Mouse (Mus musculus) mature B cell (primary cell): ENCODE results near the gene H3f3b.

ENCODE experiments used
- in situ Hi-C: fragments of 300-500 bp; cut with MboI; formaldehyde crosslinking; loops from 2 replicates; pipeline ENCODE4 v1.14.3; 2019

H3f3b gene

DNA sequence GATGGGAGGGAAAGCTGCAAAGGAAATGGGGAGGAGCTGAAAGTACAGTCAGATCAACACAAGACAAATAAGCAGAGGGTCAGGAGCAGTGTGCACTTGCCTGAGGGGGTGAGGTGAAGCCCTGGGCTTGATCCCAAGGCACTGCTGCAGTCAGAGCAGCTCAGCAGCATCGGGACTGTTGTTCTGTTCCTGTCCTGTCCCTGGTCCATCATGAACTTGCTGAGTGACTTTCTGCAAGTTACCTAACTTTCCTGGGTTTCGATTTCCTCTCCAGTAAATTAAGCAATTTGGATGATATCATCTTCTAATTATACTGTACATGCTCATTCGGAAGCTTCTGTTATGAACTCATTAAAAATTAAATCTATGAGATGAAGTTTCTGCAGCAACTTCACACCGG, at the start of gene H3f3b:
TSS of gene H3f3b (minus strand) at position 207 of the 400 bp plus-strand sequence.
- in situ Hi-C loops: no loop called here

DNA sequence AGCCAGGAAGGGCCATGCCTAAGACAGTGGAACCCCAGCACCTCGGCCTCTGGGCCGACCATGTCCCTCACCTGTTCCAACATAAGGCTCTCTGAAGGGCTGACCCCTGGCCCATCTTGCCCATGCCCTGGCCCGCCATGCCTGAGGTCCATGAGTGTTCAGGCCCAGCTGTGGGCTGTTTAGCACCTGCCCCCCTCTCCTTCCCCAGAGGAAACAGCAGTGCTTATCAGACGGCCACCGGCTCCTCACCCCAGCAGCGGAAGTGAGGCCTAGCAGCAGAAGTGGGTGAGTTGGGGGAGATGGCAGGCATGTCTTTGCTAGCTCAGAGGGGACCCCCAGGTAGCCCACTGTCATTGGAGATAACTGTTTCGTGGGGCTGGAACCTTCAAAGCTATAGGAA, 49.1 kb upstream of the H3f3b start:
- in situ Hi-C loops: no loop called here

DNA sequence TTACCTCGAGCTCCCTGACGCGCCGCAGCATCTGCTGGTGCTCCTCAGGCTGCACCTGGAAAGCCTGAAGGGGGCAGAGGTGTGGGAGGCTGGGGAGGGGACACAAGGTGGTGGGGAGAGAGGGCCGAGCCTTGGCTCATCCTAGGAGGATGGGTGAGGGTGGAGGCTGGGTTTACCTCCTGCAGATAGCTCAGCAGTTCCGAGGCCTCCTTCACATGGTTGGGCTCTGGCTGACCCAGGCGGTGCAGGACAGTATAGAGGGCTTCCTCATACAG, 48.4 kb upstream of the H3f3b start:
- in situ Hi-C loops: no loop called here

DNA sequence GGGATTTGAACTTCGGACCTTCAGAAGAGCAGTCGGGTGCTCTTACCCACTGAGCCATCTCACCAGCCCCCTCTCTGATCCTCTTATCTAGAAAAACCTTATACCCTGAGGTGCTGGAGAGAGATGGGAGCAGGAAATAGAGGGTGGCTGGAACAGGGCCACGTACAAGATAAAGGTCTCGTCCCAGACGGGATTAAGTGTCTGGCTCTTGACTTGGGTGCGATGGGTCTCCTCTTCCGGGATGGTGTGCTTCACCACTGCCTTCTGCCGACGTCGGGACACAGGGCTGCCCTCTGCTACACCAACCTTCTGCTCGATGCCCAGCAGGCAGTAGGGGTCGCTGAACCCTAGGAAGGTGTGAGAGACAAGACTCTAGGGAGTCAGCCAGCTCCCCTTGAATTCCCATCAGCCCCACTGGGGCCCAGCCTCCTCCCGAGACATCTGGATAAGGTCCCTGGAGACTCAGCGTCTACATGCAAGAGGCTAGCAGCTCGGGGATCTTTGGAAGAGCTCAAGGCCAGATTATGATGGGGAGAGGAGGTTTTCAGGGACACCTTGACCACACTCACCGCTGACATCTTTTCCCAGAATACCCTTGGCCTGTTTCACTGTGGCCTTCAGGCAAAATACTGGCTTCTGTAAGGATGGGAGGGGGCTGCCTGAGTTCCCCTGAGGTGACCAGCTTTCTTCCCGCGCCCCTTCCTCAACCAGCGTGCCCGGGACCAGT, 47.9 kb upstream of the H3f3b start:
- in situ Hi-C loops: no loop called here

DNA sequence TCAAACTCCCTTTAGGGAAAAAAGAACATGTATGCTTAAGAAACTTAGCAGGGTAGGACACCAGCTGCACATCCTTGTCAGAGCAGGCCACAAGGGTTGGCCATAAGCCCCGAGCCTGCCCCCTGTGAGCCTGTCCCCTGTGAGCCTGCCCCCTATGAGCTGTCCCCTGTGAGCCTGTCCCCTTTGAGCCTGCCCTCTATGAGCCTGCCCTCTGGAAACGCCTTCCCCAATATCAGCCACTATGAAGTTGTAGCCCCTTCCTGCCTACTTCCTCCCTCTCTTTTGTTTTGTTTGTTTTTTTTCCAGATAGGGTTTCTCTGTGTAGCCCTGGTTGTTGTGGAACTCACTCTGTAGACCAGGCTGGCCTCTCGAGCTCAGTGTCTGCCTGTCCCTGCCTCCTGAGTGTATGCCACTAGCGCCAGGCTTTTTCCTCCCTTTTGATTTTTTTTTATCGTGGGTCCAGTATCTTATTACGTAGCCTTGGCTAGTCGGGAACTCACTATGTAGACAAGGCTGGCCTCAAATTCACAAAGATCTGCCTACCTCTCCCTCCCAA, 46.8 kb upstream of the H3f3b start:
- in situ Hi-C loops: no loop called here

DNA sequence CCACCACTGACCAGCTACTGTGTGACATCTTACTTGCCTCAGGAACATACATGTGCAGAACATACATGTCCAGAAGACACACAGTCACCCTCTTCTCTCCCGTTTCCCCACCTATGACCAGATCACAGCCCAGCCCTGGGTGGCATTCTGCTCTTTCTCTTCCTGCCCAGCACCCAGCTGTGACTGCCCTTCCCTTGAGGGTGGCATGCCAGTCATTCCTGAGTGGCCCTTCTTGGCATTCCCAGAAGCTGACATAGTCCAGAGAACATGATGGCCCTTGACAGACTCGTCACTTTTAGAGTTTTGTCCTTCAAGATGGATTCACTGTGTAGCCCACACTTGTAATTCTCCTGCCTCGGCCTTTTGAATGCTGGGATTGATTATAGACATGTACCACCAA, 44.8 kb upstream of the H3f3b start:
- in situ Hi-C loops: no loop called here

DNA sequence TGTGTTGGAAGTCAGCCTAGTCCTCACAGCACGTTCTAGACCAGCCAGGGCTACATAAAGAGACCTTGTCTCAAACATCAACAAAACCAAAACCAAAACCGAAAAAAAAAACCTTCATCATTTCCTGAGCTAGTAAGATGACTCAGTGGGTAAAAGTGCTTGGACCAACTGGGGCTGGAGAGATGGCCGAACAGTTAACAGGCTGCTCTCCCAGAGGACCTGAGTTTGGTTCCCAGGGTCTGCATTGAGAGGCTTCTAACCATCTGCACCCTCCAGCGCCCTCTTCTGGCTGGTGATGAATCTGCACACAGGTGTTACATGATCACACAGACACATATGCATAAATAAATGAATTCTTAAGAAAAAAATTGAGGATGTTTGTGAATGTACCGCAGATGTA, 43.7 kb upstream of the H3f3b start:
- in situ Hi-C loops: no loop called here

DNA sequence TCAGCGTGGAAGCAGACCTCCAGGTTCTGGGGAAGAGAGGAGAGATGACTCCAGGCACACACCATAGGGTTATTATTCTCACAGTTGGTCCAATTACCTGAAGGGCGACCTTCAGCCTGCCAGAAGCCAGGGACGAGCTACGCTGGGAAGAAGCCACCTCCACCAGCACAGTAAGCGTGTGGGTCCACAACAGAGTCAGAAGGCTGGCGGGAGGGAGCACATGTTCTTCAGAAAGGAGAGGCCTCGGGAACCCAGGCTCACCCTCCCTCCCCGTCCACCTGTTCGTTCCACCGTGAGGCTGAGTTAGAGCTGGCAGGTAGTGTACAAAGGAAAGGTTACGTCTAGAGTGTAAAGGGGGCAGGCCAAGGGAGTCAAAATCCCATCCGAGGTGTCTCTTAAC, 37.6 kb upstream of the H3f3b start:
- in situ Hi-C loops: no loop called here

DNA sequence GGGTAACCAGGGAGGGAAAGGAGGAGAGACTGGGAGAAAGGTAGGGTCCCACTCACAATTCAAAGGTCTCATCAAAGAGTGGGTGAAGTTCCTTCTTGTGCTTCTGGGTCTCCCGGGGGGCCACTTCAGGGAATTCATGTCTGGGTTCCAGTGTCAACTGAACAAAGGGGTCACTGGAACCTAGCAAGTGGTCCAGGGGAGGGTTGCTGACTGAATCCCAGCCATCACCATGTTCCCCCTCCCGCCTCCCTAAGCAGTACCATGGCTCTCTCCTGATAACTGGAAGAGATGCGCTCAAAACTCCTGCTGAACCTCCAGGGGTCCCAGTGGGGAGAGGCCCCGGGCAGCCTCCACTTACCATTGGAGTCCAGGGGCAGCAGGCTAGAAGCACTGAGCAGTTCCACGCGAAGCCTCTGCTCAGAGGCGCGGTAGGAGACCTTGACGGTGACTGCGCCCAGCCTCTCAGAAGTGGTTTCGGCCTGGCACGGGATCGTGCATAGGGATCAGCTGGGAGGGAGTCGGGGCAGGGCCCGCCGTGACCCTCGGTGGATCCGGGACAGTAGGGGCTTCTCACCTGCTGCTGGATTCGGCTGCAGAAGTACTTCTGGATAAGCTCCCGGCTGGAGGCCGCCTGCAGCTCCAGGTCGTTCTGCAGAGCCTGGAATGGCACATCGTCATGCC, 36.6 kb upstream of the H3f3b start:
- in situ Hi-C loops: no loop called here

DNA sequence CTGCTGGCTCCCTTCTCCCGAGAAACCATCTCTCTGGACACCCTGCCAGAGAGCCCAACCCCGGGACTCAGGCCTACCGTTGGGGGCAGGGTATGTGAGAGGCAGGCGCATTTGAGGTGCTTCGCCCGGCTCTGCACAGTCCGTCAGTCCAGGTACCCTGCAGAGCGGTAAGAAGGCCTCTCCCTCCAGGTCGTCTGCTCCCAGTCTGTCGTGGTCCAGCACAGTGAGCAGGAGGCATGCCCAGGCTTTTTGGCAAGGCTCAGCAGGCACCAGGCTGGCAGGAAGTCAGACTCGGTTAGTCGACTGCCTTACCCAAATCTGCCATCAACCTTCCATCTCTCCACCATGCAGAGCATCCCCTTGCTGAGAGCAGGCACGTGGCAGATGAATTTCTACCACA, 35.8 kb upstream of the H3f3b start:
- in situ Hi-C loops: no loop called here

DNA sequence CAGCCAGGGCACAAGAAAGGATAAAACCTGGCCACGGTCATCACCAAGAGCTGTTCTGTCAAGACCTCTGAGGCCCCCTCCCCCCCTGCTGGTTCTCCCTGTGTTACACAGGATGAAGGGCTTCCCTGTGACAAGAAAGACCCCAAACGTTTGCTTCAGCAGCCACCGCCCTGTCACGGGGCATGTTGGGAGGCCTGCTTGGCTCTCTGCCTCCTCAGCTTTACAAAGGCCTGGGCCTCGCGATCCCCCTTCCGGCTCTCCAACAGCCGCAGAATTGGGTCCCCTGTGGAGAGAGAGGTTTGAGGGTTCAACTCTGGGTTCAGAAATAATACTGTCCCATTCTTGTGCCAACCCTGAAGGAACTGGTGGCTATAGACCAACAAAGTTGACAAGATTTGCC, 34.8 kb upstream of the H3f3b start:
- in situ Hi-C loops: no loop called here

DNA sequence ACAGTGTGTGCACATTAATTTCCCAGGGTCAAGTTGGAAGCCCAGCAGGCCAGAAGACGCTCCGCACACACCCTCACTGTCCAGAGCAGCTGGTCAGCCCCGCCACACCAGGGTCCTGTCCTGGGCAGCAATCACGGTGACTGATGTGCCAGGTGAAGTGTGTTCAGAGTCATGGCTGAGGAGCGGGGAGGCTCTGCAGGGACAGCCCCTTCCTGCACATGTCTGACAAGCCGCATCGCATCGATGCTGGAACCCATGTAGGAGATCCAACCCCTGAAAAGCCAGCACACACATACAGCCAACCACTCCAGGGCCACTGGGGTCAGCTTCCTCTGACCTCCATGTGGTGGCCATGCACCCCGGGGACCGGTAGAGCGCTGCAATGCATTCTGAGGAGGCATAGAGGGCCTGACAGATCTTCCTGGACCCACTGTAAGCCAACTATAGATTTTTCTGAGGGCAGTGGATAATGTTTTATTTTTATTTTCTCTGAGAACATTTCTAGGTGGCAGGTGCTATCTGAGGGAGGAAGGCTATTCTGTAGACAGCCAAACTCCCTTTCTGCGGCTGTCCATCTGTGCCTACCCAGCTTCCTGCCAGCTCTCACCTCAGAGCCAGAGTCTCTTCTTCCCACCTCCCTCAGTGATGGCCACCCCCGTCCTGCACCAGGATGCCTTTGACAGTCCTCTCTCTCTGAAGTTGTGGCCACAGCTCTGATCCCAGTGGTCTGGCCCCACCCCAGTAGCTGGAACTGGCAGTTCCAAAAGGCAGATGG, 34.1 kb upstream of the H3f3b start:
- in situ Hi-C loops: no loop called here

DNA sequence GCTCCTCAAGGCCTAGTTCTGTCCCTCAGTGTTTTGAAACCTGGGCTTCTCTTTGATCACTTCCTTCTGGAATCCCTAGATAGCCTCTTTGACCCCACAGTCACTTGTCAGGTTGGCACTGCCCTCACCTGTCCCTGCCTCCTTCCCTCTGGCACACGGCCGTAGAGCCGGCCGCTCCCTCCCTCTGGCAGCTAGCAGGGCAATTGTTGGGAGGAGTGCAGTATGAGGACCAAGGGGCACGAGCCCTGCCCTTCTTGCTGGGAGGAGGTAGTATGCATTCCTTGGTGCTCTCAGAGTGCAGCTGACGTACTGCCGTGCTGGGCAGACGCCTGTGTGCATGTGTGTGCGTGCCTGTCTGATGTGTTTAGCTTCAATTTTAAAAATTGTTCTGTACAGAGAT, 32.8 kb upstream of the H3f3b start:
- in situ Hi-C loops: no loop called here

DNA sequence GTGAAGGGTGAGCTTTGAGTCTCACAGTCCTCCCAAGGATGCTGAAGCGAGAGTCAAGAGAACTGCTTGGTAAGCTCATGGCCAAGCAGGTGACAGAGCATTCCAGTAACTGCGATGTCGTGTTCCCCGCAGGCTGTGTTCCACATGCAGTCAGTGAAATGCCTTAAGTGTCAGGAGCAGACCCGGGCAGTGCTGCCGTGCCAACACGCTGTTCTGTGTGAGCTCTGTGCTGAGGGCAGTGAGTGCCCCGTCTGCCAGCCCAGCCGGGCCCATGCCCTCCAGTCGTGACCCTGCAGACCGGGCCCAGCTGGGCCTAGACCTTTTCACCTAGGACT, 31.9 kb upstream of the H3f3b start:
- in situ Hi-C loops: no loop called here

DNA sequence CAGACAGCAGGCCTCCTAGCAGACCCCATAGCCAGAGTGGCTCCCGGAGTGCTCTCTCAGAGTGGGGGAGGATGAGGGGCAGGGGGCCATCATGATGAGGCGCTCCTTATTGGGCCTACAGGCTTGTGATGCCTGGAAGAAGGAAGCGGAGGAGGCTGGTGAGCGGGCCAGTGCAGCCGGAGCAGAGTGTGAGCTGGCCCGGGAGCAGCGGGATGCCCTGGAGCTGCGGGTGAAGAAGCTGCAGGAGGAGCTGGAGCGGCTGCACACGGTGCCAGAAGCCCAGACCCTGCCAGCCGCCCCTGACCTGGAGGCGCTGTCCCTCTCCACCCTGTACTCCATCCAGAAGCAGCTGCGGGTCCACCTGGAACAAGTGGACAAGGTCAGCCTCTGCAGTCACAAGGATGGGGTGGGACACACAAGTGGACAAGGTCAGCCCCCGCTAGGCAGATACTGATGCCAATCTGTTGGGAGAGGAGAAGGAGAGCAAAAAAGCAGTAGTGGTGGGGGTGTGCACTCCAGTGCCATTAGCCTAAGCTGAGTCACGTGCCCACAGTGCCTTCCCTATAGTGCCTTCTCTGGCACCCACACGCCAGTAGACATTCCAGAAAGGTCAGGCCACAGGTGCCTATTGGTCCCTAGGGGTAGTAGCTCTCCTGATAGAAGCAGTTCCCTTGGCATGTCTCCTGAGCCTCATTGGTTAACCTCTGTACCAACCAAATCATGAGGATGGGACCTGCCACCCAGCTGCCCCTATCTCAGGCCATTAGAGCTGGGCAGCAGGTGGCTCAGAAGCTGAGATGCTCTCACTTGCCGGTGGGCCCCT, 31.3 kb upstream of the H3f3b start:
- in situ Hi-C loops: no loop called here

DNA sequence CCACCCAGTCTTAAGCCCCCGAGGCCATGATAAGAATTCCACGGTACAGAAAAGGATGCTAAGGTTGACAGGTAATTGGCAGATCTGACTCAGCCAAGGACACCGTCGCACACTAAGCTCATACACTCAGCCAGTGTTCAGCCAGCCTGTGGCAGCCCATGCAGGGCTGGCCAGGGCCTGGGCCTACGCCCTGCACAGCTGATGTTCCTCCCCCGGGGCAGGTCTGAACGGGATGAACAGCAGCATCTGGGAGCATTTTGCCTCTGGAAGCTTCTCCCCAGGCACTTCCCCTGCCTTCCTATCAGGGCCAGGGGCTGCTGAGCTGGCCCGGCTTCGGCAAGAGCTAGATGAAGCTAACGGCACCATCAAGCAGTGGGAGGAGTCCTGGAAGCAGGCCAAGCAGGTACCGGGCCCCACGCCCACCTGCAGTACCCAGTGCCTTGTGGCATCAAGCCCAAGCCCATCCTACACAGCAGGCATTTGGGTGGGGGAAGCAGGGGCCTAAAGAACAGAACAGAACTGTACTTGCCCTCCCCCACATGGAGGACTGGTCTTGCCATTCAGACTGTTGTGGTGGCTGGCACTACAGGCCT, 30.4 kb upstream of the H3f3b start:
- in situ Hi-C loops: no loop called here

DNA sequence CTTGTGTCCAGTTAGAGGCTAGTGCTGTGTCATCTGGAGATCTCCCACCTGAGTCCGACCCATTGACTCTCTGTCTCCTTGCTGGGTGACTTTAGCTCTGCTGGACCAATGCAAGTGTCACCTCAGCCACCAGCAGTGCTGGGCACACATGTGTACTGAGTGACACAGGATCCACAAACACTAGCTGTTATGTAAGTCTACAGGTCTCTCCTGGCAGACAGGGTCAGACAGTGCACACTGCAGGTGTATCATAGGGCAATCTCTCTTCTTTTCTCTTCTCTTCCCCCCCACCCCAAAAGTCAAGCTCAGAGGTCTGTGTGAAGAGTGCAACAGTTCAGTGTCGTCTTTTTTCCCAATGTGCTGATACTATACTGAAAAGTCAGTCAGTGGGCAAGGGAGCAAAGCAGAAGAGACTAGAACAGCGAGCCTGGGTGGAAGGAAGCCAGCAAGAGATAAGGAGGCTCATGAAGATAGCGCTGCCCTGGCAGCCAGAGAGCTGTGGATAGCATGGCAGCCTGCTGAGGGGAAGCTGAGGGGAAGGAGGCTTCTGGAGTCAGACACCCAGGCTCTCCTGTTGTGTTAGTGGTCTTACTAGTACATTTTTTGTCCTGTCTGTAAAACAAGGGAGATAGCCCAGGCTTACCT, 29.6 kb upstream of the H3f3b start:
- in situ Hi-C loops: no loop called here

DNA sequence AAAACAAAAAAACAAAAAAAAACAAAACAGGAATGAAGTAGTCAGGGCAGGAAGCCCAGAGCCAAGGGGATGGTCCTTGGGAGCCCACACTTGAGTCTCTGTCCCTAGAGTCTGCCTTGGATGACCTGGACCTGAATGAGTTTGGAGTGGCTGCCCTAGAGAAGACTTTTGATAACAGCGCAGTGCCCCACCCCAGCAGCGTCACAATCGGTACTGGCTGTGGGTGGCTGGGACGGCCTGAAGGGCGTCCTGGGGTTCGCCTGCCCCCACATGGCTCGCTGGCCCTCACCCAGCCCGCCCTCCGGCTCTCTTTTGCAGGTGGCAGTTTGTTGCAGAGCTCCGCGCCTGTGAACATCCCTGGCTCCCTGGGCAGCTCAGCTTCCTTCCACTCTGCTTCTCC, 28.1 kb upstream of the H3f3b start:
- in situ Hi-C loops: no loop called here

DNA sequence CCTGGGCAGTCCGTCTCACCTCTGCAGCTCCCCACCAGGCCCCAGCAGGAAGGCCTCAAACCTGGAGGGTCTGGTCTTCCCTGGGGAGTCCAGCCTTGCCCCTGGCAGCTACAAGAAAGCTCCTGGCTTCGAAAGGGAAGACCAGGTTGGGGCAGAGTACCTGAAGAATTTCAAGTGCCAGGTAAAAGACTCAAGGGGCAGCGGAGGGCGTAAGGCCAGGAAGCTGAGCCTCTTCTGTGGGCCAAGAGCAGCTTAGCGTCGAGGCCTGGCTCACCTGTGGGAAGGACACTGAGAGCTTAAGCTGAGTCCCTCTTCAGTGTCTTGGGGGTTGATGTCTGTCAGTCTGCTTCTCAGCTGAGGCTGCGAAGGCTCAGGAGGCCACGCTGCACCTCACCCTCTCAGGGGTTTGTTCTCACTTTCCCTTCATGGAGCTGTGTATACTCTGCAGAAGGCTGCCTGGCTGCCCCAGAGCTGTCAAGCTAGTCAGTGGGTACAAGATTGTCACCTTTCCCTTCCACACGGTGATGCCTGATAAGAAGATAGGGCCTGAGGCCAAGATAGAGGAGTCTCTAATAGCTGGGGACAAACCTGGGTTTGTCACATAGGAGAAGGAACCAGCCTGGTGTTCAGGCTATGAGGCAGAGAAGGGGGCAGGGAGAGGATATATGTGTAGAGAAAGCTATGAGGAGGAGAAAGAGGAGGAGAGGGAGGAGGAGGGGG, 25.9 kb upstream of the H3f3b start:
- in situ Hi-C loops: no loop called here

DNA sequence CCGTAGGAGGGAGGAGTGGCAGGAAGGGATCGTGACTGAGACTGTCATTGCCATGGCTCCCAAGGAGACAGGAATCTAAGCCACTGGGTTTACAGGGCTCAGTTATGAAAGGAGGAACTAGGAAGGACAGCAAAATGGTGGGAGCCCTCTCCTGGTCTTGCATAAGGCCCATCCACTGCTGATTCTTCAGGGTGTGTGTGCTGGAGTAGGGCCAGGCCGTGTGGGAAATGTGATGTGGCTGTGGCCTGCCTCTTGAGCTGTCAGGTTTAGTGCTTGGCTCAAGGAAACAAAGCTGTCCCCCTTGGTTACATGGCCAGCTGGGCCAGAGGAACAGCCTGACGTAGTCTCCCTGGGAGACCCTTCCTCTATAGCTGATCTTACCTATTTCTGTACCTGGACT, 22.4 kb upstream of the H3f3b start:
- in situ Hi-C loops: no loop called here

DNA sequence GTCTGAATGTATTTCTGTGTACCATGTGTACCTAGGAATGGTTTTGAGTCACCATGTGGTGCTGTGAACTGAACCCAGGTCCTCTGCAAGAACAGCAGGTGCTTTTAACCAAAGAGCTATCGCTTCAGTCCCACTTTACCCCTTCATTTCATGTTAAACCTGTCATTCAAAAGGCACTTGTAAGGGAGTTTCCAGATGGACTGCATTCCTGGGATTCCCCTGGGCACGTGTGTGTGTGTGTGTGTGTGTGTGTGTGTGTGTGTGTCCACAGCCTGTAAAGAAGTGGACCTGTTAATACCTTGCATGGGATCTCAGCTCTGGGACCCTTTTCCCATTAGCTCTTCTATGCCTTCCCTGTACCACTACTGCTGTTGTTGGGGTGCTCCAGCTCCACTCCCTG, 21.8 kb upstream of the H3f3b start:
- in situ Hi-C loops: no loop called here
